Mouse (Mus musculus): ENCODE data around the gene Nmur1.

DNA sequence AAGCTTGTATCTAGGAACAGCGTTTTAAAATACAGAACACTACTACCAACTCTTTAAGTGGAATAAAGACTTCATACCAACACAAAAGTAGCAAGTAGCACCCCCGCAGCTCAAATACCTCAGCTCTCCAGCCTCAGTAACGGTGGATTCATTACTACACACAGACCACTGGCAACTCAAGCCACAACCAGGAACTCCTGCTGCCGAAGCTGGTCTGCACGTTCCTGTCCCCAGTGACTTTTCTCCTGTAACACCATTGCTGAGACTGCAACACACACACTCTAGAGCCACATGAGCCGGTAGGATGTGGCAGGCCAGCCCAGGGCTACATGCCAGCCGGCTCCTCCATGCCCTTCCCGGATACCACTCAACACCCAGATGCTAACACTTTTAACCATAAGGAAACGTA lies 46.9 kb downstream of the Nmur1 start:
- TF ChIP-seq CTCF (IDR thresholded peaks at IDR 0.05; ENCODE audit: insufficient read depth, low read length) (no peak), POLR2A (IDR thresholded peaks at IDR 0.05; ENCODE audit: borderline replicate concordance, extremely low read depth, low read depth, low read length) (no peak)
